Mouse (Mus musculus) lung, postnatal 0 days (tissue): ENCODE data around the gene Grxcr1. TPM values are rescaled to one million over a fixed set of nuclear protein-coding genes. Genes with fewer than 3 reads are reported as not detected.

Source experiments
- ATAC-seq: fragments of 200-750 bp; cut with Nextera tagmentation; 2 replicates; pipeline ENCODE4 v1.8.0; 2017; ENCODE audit warnings: moderate library complexity
- DNase-seq: peaks from one replicate; pipeline ENCODE4 v3.0.0-alpha.2; 2016; ENCODE audit warnings: low spot score
- H3K27ac ChIP-seq: fragments of 300-500 bp; sonication (generic); 2 replicates; pipeline ENCODE4 v1.5.1; 2014; ENCODE audit warnings: antibody characterized with exemption, mild to moderate bottlenecking, low read length, mixed read lengths
- H3K27me3 ChIP-seq: fragments of 300-500 bp; sonication (generic); replicated peaks from 2 replicates; pipeline ENCODE4 v1.6.1; 2014; ENCODE audit warnings: low read length, mixed read lengths; ENCODE audit not compliant: insufficient read depth
- H3K36me3 ChIP-seq: fragments of 300-500 bp; sonication (generic); 2 replicates; pipeline ENCODE4 v1.6.1; 2014; ENCODE audit warnings: low read length, mixed read lengths; ENCODE audit not compliant: insufficient read depth
- H3K4me1 ChIP-seq: fragments of 300-500 bp; sonication (generic); 2 replicates; pipeline ENCODE4 v1.6.1; 2014; ENCODE audit warnings: antibody characterized with exemption, low read depth, low read length, mixed read lengths; ENCODE audit not compliant: insufficient read depth
- H3K4me2 ChIP-seq: fragments of 300-500 bp; sonication (generic); replicated peaks from 2 replicates; pipeline ENCODE4 v1.6.1; 2014; ENCODE audit warnings: low read depth, mild to moderate bottlenecking, low read length, moderate library complexity, mixed read lengths
- H3K4me3 ChIP-seq: fragments of 300-500 bp; sonication (generic); 2 replicates; pipeline ENCODE4 v1.5.1; 2014; ENCODE audit warnings: low read depth, low read length
- H3K9ac ChIP-seq: fragments of 300-500 bp; sonication (generic); replicated peaks from 2 replicates; pipeline ENCODE4 v1.6.1; 2014; ENCODE audit warnings: low read depth, mild to moderate bottlenecking
- H3K9me3 ChIP-seq: fragments of 300-500 bp; sonication (generic); 2 replicates; pipeline ENCODE4 v1.6.1; 2016; ENCODE audit warnings: low read length, mixed read lengths
- CTCF ChIP-seq: IDR thresholded peaks from 2 replicates; pipeline ENCODE4 v1.5.1; 2016; ENCODE audit warnings: antibody characterized with exemption, mild to moderate bottlenecking
- EP300 ChIP-seq: IDR thresholded peaks from 2 replicates; pipeline ENCODE4 v1.6.1; 2016; ENCODE audit warnings: antibody characterized with exemption, mild to moderate bottlenecking, control low read depth
- WGBS: fragments of 180-500 bp; shearing (Covaris S2); extraction: QIAGEN DNeasy Blood & Tissue Kit; methylation state at CpG from one replicate; pipeline ENCODE4 v1.1.7; 2014; 5-methylcytosine and 5-hydroxymethylcytosine counted together
- polyA plus RNA-seq: library from polyadenylated mRNA; unstranded; fragments of >200 nt; fragmentation: Nextera tagmentation; extraction: Ambion mirVana; gene quantifications from 2 replicates; pipeline ENCODE4 v1.2.1, GENCODE M21; 2015

The Grxcr1 gene
- polyA plus RNA-seq, 1 experiment from 2014 or later: not detected

DNA sequence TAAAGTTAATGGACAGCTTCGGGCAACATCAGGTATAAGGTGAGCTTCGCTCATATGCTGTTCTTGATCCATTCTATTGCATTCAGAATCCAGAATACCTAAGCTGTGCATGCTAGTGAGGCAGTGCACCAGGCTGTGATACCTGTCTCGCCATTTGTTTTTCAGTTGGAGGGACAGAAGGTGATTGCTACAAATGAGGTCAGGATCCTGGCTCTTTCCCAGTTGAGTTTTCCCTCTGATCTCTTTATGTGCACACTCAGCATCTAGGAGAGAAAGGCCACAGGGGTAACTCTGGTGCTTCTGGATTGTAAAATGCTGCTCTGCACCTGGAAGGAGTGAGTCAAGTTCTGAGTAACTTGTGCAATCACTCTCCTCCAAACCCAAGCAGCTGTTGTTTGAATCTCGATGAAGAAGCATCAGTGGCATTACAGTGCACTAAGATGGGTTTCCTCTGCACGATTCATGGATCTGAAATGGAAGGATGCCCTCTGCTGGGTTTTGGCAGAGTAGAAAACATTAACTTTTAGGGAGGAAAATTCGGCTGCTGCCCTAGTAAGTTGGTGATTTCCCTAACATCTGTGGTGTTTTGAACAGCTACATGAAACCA is 80.9 kb downstream of the Grxcr1 start:
- no peaks in the 10 kb centered on the region for H3K9me3 ChIP-seq
- no peaks in the 10 kb centered on the region for H3K4me1 ChIP-seq
- TF ChIP-seq CTCF (peak; percentile 33), EP300 (no peak)
- H3K4me3 ChIP-seq: no peak overlapping the region
- H3K4me2 ChIP-seq: no peak overlapping the region
- WGBS: 53% methylated on average over 6 of the region's 6 CpGs
- ATAC-seq (no peak), DNase-seq (peak; percentile 9)
- H3K27ac ChIP-seq: no peak overlapping the region
- no peaks in the 10 kb centered on the region for H3K36me3 ChIP-seq
- no peak overlapping the region for H3K9ac ChIP-seq
- no peaks in the 10 kb centered on the region for H3K27me3 ChIP-seq

DNA sequence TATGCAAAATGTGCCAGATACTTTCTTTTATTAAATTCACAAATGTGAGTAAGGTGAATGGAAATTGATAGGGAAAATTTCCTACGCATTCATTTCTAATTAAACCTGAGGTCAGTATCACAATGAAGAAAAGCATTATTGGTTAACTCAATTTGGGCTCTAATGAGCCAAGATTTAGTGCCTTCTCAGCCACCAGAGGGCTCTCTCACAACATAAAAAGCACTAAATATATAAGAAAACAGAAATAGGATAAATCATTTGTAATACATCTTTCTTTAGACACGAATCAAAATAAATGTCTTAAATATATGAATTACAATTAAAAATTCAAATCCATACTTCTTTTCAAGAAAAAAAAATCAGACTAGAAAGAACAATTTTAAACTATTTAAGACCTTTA is 89.2 kb downstream of the Grxcr1 start:
- ATAC-seq: no peak
- H3K27me3 ChIP-seq: no peaks in the 10 kb centered on the region
- DNase-seq: peak; percentile 6

DNA sequence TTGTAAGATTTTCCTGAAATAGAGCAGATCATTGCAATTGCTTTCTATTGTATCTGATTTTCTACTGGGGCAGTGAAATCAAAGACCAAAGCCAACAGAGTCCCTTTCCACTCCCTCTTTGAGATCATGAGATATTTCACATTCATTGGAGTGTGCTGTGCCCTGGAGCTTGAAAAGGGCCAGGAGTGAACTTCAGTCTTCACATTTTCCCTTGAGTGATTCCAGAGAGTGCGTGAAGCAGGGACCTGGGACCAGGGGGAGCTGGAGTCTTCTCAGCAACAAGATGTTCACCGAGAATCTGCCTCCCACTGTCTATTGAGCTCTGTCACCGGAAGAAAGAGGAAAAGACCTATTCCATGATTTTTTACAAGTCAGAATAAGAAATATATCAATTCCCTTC is 91.2 kb downstream of the Grxcr1 start:
- WGBS: 76% methylated on average over 3 of the region's 3 CpGs

More for the DNA sequence above, 89.2 kb downstream of the Grxcr1 start:
- Histone ChIP-seq H3K4me2 (no peak overlapping the region), H3K4me3 (no peak overlapping the region), H3K36me3 (no peaks in the 10 kb centered on the region), H3K9me3 (no peaks in the 10 kb centered on the region), H3K27ac (no peak overlapping the region), H3K9ac (no peak overlapping the region), H3K4me1 (no peaks in the 10 kb centered on the region)
- TF ChIP-seq EP300 (no peak), CTCF (peak; percentile 44)
- WGBS: 33% methylated on average over 2 of the region's 2 CpGs

GRCm38 (mm10) chr5:68125478-68125877 is 93.8 kb downstream of the Grxcr1 start:
- Histone ChIP-seq H3K36me3 (no peaks in the 10 kb centered on the region), H3K9ac (no peak overlapping the region), H3K4me3 (no peak overlapping the region), H3K27me3 (no peaks in the 10 kb centered on the region), H3K4me2 (no peak overlapping the region), H3K9me3 (no peaks in the 10 kb centered on the region), H3K4me1 (no peaks in the 10 kb centered on the region), H3K27ac (no peak overlapping the region)
- TF ChIP-seq EP300 (no peak), CTCF (no peak)
- ATAC-seq: no peak
- DNase-seq: no peak
- 88% methylated on average over 1 of the region's 1 CpGs for WGBS

More for the DNA sequence above, 91.2 kb downstream of the Grxcr1 start:
- Histone ChIP-seq H3K4me3 (no peak overlapping the region), H3K4me1 (no peaks in the 10 kb centered on the region), H3K4me2 (no peak overlapping the region), H3K9me3 (no peaks in the 10 kb centered on the region), H3K27me3 (no peaks in the 10 kb centered on the region), H3K36me3 (no peaks in the 10 kb centered on the region), H3K27ac (no peak overlapping the region), H3K9ac (no peak overlapping the region)
- DNase-seq: no peak
- no peak for ATAC-seq
- TF ChIP-seq CTCF (no peak), EP300 (no peak)

GRCm38 (mm10) chr5:68128421-68128820 is 96.8 kb downstream of the Grxcr1 start:
- Histone ChIP-seq H3K4me2 (no peak overlapping the region), H3K4me1 (no peaks in the 10 kb centered on the region), H3K27me3 (no peaks in the 10 kb centered on the region), H3K4me3 (no peak overlapping the region), H3K9me3 (no peaks in the 10 kb centered on the region), H3K27ac (no peak overlapping the region), H3K36me3 (no peaks in the 10 kb centered on the region), H3K9ac (no peak overlapping the region)
- peak; percentile 70 for TF ChIP-seq CTCF
- no peak for TF ChIP-seq EP300
- ATAC-seq (no peak), DNase-seq (peak; percentile 29)
- WGBS: 10% methylated on average over 4 of the region's 4 CpGs

DNA sequence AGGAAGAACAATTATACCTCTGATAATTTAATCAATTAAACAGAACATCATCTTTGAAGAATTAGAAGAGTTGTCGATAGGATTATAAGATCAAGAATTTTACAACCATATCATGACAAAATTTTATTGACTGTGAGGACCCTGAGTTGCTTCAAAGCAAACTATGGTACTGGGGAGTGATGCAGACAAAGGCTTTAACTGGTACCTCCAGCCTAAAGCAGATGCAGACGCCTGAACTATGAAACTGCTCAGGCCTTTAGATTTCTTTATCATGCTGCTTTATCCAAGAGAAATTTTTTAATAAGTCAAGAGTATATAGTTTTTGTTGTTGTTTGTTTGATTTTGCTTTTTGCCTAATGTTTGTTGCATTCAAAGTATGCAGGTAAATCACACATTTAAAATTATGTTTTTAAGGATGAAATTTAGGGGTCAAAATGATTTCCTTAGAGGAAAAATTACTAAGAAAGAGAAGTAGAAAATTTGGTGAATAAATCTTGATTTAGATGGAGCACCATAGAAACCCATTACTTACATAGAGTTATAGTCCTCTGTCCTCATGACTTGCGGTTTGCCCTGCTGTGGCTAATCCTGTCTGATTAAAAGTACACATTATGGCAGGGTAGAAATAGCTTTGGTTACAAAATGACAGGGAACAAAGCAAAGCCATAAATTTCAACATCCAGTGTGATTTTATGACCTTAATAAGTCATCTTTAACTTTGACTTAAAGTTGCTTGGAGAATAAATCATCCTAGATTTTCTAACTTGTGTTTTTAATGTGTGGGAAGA is 97.4 kb downstream of the Grxcr1 start:
- WGBS: 73% methylated on average over 3 of the region's 3 CpGs
- no peak for DNase-seq
- H3K36me3 ChIP-seq: no peaks in the 10 kb centered on the region
- TF ChIP-seq CTCF (no peak), EP300 (no peak)
- no peak overlapping the region for H3K4me2 ChIP-seq
- H3K4me1 ChIP-seq: no peaks in the 10 kb centered on the region
- H3K27me3 ChIP-seq: no peaks in the 10 kb centered on the region
- no peak overlapping the region for H3K27ac ChIP-seq
- no peak for ATAC-seq
- no peak overlapping the region for H3K9ac ChIP-seq
- H3K9me3 ChIP-seq: no peaks in the 10 kb centered on the region
- no peak overlapping the region for H3K4me3 ChIP-seq
